Mouse (Mus musculus) olfactory bulb, adult 2 months (tissue): ENCODE measurements around the gene Crybb1.

Source experiments
- CTCF ChIP-seq: fragments of 200-500 bp; IDR thresholded peaks from 2 replicates; pipeline ENCODE4 v1.5.1; 2012; ENCODE audit warnings: low read depth, mild to moderate bottlenecking, low read length, moderate library complexity; ENCODE audit not compliant: insufficient read depth
- POLR2A ChIP-seq: fragments of 200-500 bp; IDR thresholded peaks from 2 replicates; pipeline ENCODE4 v1.6.1; 2012; ENCODE audit warnings: mild to moderate bottlenecking, low read depth, low read length, moderate library complexity; ENCODE audit not compliant: insufficient read depth

DNA sequence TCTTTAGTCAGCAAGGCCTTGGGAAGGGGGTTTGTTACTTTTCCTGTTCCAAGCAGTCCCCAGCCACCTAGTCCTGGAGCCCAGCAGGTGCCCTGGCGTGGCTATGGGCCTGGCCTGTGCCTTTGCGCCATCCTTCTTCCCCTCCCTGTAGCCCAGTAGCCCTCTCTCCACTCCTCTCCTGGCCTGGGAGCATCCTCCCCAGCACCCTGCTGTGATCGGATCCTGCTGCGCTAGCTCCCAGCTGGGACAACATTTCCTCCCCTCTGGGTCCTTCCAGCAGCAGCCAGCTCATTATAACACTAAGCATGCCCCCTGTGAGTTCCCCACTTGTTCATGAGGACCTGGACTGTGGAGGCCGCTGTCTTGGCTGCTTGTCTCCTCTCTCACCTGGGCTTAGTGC, 50.2 kb downstream of the Crybb1 start:
- TF ChIP-seq CTCF (no peak), POLR2A (no peak)
